ENCODE assay signal across 20 mouse cellular contexts in genomic region chr19:28797611-28798010, GRCm38 (mm10). TPM values are rescaled to one million over a fixed set of nuclear protein-coding genes. Genes with fewer than 3 reads are reported as not detected.
"Had no signal": no experiment of that assay in that cellular context is flagged by ENCODE, and none has a peak within 500 bp of the region (broad histone marks: within the 10 kb centered on the region; RNA-seq: fewer than 3 reads in every experiment).

No protein-coding gene starts in this region.

- H3K27ac ChIP-seq: midbrain, embryonic 10.5 days; midbrain, embryonic 12.5 days; neural tube, embryonic 12.5 days; stomach, embryonic 15.5 days; stomach, postnatal 0 days had no signal

- H3K4me3 ChIP-seq: midbrain, embryonic 10.5 days; midbrain, embryonic 12.5 days; neural tube, embryonic 12.5 days; stomach, embryonic 15.5 days had no signal

- DNase-seq: lung, adult 18-20 months; lung, embryonic 14.5 days; lung, postnatal 10 days; lung, postnatal 4 days; midbrain, embryonic 14.5 days; retina, postnatal 1 day; right cerebral cortex, postnatal 25 days; right cerebral cortex, postnatal 4 days; spleen, adult 18-20 months; thymus, adult 2 months; thymus, postnatal 25 days; thymus, postnatal 4 days had no signal

RNA-seq across cellular contexts. Expression of gene Slc1a1, which starts 37.2 kb away (rescaled TPM):
- total RNA-seq: megakaryocyte, adult 5-6 weeks; megakaryocyte-erythroid progenitor cell, adult 5-6 weeks; monocyte, adult 5-6 weeks had no signal
